Comparison of ENCODE assay signal across 24 mouse cellular contexts in genomic region chr16:35933181-35933580, GRCm38 (mm10).
"Had no signal": no experiment of that assay in that cellular context is flagged by ENCODE, and none has a peak within 500 bp of the region (broad histone marks: within the 10 kb centered on the region; RNA-seq: fewer than 3 reads in every experiment).

No protein-coding gene starts in this region.

- H3K4me1 ChIP-seq: heart, embryonic 10.5 days; heart, embryonic 12.5 days; hindbrain, embryonic 13.5 days; hindbrain, embryonic 15.5 days; kidney, embryonic 15.5 days; limb, embryonic 10.5 days; limb, embryonic 12.5 days had no signal

- H3K4me2 ChIP-seq: heart, embryonic 12.5 days; hindbrain, embryonic 13.5 days; hindbrain, embryonic 15.5 days; kidney, embryonic 15.5 days; limb, embryonic 12.5 days; liver, embryonic 12.5 days had no signal

- H3K27me3 ChIP-seq: liver, embryonic 12.5 days had no signal

- H3K4me3 ChIP-seq: heart, embryonic 10.5 days; heart, embryonic 12.5 days; hindbrain, embryonic 13.5 days; hindbrain, embryonic 15.5 days; kidney, embryonic 15.5 days; left cerebral cortex, adult 2 months; limb, embryonic 10.5 days; limb, embryonic 12.5 days; liver, embryonic 12.5 days had no signal

- DNase-seq: gastrocnemius, postnatal 14 days; gastrocnemius, postnatal 36 days; heart, adult 18-20 months; heart, postnatal 14 days; heart, postnatal 36 days; kidney, adult 11 months; kidney, adult 2 months; kidney, adult 9 months; kidney, postnatal 14 days; kidney, postnatal 36 days; layer of hippocampus, adult 9-11 months had no signal

- H3K9me3 ChIP-seq: heart, embryonic 10.5 days; heart, embryonic 12.5 days; hindbrain, embryonic 13.5 days; hindbrain, embryonic 15.5 days; kidney, embryonic 15.5 days; limb, embryonic 10.5 days; limb, embryonic 12.5 days; liver, embryonic 12.5 days had no signal

- H3K27ac ChIP-seq: heart, embryonic 10.5 days; hindbrain, embryonic 13.5 days; hindbrain, embryonic 15.5 days; hindbrain, postnatal 0 days; kidney, embryonic 15.5 days; kidney, postnatal 0 days; left cerebral cortex, adult 2 months; limb, embryonic 10.5 days; limb, embryonic 12.5 days; liver, embryonic 12.5 days; liver, embryonic 14.5 days had no signal

- ATAC-seq: hindbrain, postnatal 0 days; intestine, embryonic 16.5 days; liver, embryonic 12.5 days had no signal

- H3K9ac ChIP-seq: heart, embryonic 12.5 days; hindbrain, embryonic 13.5 days; hindbrain, embryonic 15.5 days; kidney, embryonic 15.5 days; limb, embryonic 12.5 days; liver, embryonic 12.5 days; liver, embryonic 14.5 days had no signal

- H3K36me3 ChIP-seq: heart, embryonic 10.5 days; hindbrain, embryonic 13.5 days; hindbrain, embryonic 15.5 days; kidney, embryonic 15.5 days; limb, embryonic 10.5 days; limb, embryonic 12.5 days had no signal
